Mouse (Mus musculus) heart, adult 2 months (tissue): ENCODE measurements at regions not wholly inside any gene's neighbourhood (a gene's known extent, or its start where the extent isn't known, plus 50 kb on each side); places are given as distances from the start of the nearest gene placed in this dataset.

Experiments
- CTCF ChIP-seq: fragments of 200-600 bp; IDR thresholded peaks from 2 replicates; pipeline ENCODE4 v1.8.1; 2022; ENCODE audit warnings: antibody characterized with exemption, mild to moderate bottlenecking, moderate library complexity
- EP300 ChIP-seq: fragments of 200-500 bp; IDR thresholded peaks from 2 replicates; pipeline ENCODE4 v1.6.1; 2011; ENCODE audit warnings: low read depth, low read length, control low read depth; ENCODE audit not compliant: insufficient read depth
- POLR2A ChIP-seq: fragments of 200-500 bp; IDR thresholded peaks from 2 replicates; pipeline ENCODE4 v1.6.1; 2011; ENCODE audit warnings: mild to moderate bottlenecking, low read depth, low read length, control low read depth; ENCODE audit not compliant: insufficient read depth

GRCm38 (mm10) chr14:103945753-103946152 is 101.6 kb upstream of the Ednrb start:
- no peak for TF ChIP-seq POLR2A
- TF ChIP-seq CTCF, result no peak
- TF ChIP-seq EP300, result no peak
